Mouse (Mus musculus) myocyte (in vitro differentiated cells): ENCODE results near the gene Sgsm2.

ENCODE experiments used
- CEBPB ChIP-seq: IDR thresholded peaks from 2 replicates; pipeline ENCODE4 v1.6.1; 2011; ENCODE audit warnings: mild to moderate bottlenecking, moderate library complexity; ENCODE audit not compliant: poor library complexity, insufficient read depth, severe bottlenecking
- MAX ChIP-seq: IDR thresholded peaks from one replicate; pipeline ENCODE4 v1.6.1; 2011; ENCODE audit warnings: low read depth, mild to moderate bottlenecking, control low read depth
- POLR2A ChIP-seq: IDR thresholded peaks from one replicate; pipeline ENCODE4 v1.6.1; 2011; ENCODE audit warnings: low read depth, mild to moderate bottlenecking, control low read depth, moderate library complexity; ENCODE audit not compliant: insufficient read length
- USF1 ChIP-seq: IDR thresholded peaks from one replicate; pipeline ENCODE4 v1.6.1; 2011; ENCODE audit warnings: low read depth, mild to moderate bottlenecking, control low read depth, moderate library complexity

DNA sequence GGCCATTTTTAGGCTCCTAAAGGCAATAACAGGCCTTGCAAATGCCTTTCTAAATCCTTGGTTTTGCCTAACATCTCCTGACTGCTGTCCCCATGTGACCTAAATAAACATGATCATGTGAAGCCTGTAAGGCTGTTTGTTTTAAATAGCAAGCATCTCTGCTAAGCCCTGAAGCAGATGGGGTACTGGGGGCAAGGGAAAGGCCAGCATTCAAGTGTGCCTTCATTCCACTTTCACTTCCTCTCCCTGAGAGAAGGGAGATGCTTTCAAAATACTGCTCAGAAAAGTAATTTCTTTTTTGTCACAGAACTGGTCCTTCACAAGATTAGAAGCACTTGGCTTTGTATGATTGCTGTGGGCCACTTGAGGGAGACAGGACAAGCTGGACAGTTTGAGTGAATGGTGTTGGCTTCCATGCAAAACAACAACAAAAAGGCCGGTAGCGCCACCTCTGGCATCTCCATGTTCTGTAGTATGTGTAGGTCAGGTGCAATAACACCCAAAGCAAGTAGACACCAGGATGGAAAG lies 68.4 kb downstream of the Sgsm2 start:
- TF ChIP-seq POLR2A (no peak), CEBPB (no peak), USF1 (peak; percentile 18), MAX (no peak)
